Mouse (Mus musculus) frontal cortex, postnatal 10 days (tissue): ENCODE results near the gene Amn1.
A peak's percentile ranks its signal among the peaks of the same experiment; 100 is the strongest.
"Not testable (repeated sequence)": the region's sequence is repeated elsewhere in the genome, so short reads cannot be mapped to it uniquely, and the experiment has no call there.

Experiments used
- DNase-seq, 2 experiments: peaks; one replicate each; pipeline ENCODE4 v3.0.0; 2022; ENCODE audit warnings: low spot score in 2 of 2, mixed read lengths in 1 of 2

The Amn1 gene

GRCm38 (mm10) chr6:149188041-149188924 lies at the start of gene Amn1:
Gene Amn1 (minus strand): TSS chr6:149188712.
- peak; percentile 95 for DNase-seq

- DNase-seq, result no peak
These were observed 48.3 kb upstream of the Amn1 start for GRCm38 (mm10) chr6:149236807-149237206.

GRCm38 (mm10) chr6:149233918-149234317 lies 45.4 kb upstream of the Amn1 start:
- DNase-seq, result no peak

GRCm38 (mm10) chr6:149224751-149225150 lies 36.2 kb upstream of the Amn1 start:
- DNase-seq, result no peak

GRCm38 (mm10) chr6:149221296-149221695 lies 32.8 kb upstream of the Amn1 start:
- DNase-seq, result no peak

GRCm38 (mm10) chr6:149198572-149198971 lies 10.1 kb upstream of the Amn1 start:
- no peak for DNase-seq

- DNase-seq, result no peak
These were observed 8.6 kb upstream of the Amn1 start for GRCm38 (mm10) chr6:149197116-149197515.

GRCm38 (mm10) chr6:149193276-149193905 lies 4.9 kb upstream of the Amn1 start:
- no peak for DNase-seq

GRCm38 (mm10) chr6:149191951-149192350 lies 3.4 kb upstream of the Amn1 start:
- not testable (repeated sequence) for DNase-seq

GRCm38 (mm10) chr6:149189340-149189922 lies 919 bp upstream of the Amn1 start:
- DNase-seq, result no peak

- no peak for DNase-seq
These were observed 379 bp upstream of the Amn1 start for GRCm38 (mm10) chr6:149188925-149189257.

- DNase-seq, result no peak
These were observed 1.1 kb downstream of the Amn1 start for GRCm38 (mm10) chr6:149187371-149187770.

- DNase-seq, result no peak
These were observed 4.5 kb downstream of the Amn1 start for GRCm38 (mm10) chr6:149184007-149184406.

GRCm38 (mm10) chr6:149179064-149179463 lies 9.4 kb downstream of the Amn1 start:
- no peak for DNase-seq

GRCm38 (mm10) chr6:149174932-149175570 lies 13.5 kb downstream of the Amn1 start:
- DNase-seq, result no peak

- DNase-seq, result no peak
These were observed 14.5 kb downstream of the Amn1 start for GRCm38 (mm10) chr6:149173831-149174625.

GRCm38 (mm10) chr6:149169965-149170364 lies 18.5 kb downstream of the Amn1 start:
- DNase-seq, result not testable (repeated sequence)

- no peak for DNase-seq
These were observed 20.1 kb downstream of the Amn1 start for GRCm38 (mm10) chr6:149168436-149168835.

- no peak for DNase-seq
These were observed 20.8 kb downstream of the Amn1 start for GRCm38 (mm10) chr6:149167672-149168071.

GRCm38 (mm10) chr6:149167038-149167437 lies 21.5 kb downstream of the Amn1 start:
- not testable (repeated sequence) for DNase-seq
